Mouse (Mus musculus): Measurements from ENCODE around the gene Evi5.
A peak's percentile ranks its signal among the peaks of the same experiment; 100 is the strongest.

Gene Evi5

DNA sequence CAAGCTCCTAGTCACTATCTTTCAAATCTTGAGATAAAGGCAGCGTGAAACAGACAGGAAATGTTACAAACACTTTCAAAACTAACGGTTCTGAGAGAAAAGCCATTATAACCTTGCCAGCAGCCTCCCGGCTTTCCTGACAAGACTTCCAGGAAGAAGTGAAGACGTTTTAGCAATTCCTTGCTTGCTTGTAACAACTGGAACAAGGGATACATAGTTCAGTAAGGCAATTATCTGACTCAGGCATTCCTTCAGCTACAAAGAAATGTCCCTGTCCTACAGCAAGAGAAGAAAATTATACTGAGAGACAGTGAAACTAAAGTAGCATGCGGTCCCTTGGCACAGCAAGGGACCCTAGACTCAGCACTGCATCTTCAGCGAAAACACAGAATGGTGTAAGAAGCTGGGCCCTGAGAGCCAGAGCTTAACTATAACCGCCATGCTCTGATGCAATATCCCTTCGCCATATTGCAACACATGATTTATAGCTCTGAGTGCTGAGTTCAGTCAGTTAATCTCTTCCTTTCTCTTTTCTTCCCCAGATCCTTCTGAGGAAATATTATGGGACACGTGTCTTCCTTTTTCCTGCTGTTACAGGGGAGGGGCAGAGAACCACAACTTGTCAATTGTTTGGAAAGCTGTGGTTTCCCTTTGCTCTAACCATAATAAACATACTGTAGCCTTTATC lies 125.5 kb downstream of the Evi5 start:
- DNase-seq (ENCODE audit: low spot score): no peak

DNA sequence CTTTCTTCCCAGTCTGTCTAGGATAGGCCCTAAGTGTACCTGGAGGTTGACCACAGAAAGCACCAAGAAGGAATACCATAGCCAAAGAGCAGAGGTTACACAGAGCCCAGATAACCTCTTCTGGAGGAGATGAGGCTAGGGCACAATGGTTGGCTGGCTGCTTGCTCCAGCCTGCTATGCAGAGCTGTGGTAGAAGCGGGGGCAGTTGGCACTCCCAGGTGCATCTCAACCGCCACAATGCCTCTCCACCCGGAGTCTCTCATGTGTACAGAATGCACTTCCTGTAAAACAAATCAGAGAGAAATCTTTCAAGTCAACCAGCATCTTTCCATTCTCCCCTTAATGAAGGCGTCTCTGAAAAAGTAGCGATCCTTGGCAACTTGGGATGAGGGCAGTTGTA lies 135.9 kb downstream of the Evi5 start:
- no peak for DNase-seq (ENCODE audit: low spot score)

DNA sequence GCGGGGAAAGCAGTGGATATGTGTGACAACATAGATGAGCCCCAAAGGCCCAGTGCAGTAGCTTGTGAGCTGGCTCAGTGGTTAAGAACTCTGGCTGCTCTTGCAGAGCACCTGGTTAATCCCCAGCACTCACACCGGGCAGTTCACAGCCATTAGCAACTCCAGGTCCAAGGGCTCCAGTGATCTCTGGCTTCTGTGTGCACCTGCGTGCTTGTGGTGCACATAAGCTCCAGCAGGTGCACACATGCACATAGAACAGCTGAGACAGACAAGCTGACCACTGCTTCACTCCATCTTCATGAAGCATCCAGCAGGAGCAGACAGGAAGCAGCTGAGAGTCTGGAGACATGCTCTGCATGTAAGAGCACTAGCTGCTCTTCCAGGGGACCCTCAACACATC lies 136.6 kb downstream of the Evi5 start:
- no peak for DNase-seq (ENCODE audit: low spot score)

DNA sequence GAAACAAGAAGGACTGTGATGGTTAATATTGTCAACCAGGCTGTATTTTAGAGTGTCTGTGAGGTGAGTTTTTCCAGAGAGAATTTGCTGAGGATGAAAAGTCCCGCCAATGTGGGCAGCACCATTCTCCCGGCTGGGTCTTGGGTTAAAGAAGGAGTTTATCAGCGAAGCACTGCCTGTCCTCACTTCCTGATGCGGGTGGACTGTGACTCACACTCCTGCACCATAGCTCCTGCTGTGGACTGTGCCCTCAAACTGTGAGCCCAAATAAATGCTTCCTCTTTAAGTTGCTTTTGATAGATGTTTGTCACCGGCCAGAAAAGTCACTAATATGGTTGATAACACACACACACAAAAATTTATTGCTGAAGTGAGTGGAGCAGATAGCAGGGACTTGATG lies 138.7 kb downstream of the Evi5 start:
- no peak for DNase-seq (ENCODE audit: low spot score)

DNA sequence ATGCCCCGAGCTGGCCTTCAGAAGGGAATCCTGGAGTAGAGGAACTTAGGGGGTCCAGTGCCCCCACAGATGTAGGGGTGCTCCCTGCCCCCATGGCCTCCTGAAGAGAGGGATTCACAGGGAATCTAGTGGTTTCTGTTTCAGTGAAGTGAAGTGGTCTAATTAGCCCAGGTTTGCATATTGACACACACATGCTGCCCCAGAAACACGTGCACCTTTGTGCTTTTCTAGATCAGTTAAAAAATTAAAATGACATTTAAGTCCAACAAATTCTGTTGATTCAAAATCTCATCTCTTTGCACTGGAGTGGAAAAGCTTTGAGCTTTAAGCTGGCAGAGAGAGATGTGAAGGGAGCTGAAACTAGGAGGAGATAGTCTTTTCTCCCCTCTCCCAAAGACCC lies 143.1 kb downstream of the Evi5 start:
- no peak for DNase-seq (ENCODE audit: low spot score)

DNA sequence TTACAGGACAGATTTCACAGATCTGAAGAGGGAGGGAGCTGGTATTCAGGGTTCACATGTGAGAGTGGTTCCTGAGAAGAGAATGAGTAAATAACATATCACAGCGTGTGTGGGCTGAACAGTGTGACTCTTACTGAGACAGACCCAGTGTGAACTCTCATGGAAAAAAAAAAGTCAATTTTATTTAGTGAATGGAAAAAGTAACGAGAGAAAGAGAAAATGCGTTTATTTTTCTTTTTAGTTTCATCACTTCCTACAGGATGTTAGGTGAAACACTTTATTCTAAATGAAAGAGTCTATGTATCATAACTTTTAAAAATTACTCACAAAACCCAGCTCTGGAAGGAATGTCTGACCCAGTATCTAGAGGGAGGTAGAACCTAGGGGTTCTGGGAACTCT lies 143.5 kb downstream of the Evi5 start:
- DNase-seq (ENCODE audit: low spot score): no peak

DNA sequence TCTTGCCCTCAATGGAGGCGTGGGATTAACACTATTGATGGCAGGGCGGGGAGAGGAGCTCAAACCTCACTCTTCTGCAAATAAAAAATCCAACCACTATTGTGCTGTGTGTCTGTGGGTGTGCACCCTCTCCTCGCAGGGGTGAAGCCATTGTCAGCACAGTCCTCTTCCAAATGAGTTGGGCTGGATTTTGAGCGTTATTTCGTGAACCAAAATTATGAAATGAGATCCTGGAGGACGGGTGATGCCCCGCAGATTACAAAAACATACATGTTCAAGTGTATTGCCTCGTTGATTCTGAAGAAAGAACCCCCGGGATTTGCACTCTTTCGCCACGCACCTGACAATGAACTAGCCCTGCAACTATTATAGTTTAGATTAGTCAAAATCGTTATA lies 147.9 kb downstream of the Evi5 start:
- no peak for DNase-seq (ENCODE audit: low spot score)

DNA sequence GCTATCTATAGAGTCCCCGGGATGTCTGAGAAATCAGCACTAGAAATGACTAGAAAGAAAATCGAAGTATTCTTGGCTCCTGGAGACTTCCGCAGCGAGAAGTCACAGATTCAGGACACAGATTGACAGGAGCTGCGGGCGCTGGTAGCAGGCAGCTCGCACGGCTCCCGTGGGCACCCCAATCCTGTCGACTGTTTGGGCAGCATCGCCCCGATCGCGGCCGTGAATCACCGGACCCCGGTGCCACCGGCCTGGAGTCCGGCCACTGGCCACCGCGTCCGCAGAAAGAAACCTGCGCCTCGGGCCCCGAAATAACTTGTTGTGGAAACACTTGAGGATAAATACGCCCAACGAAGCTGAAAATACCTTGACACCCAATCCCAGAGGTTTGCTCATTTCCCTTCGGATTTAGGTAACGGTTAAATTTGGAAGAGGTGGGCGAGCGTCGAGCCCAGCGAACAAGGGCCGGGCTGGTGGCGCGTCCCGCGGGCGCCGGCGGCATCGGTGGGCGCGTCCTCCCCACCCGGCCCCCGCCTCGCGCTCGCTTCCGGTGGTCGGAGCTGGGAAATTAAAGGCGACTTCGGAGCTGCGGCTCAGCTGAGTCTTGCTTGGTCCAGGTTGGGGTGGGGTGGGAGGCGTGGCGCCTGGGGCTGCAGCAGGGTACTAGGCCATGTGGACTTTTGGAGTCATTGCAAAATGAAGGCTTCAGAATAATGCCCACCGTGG lies 148.5 kb downstream of the Evi5 start:
- DNase-seq (ENCODE audit: low spot score): no peak

DNA sequence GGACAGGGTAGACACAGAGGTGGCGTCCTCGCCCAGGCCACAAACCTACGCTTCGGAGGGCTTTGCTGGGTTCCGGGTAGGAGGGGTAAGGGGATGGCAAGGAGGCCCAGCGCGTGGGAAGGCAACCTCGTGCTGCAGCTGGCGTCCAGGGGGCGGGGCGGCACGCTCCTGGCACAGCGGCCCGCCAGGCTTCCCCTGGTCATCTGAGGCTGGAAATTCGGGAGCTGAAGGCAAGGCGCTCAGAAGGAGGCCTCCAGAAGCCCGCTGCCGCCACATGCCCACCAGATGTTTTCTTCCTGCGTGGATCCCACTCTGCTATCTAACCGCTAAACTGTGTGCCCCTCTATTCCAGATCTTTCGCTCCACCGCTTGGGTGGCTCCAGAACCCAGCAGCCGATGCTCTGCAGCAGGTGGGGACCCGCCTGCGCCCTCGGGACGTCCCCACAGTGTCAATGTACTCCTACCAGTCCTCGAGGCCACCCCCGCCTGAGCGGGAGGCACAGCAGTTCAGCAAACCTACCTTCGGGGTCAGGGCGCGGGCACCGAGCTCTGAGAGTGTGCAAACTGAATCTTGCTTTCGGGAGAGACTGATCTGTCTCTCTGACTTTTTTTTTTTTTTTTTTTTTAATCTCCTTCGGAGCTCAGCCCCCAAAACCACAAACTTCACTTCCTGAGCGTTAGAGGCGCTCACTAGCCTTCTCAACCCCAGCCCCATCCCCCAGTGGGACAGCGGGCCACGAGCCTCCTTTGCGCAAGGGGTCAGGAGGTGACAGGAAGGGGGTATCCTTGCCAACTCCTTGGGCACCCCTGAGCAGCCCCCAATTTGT lies 149.3 kb downstream of the Evi5 start, which contains the start of gene Gfi1:
Gene Gfi1 (minus strand): TSS at position 602 of the 827 bp plus-strand sequence.
- peak; percentile 56 for DNase-seq (ENCODE audit: low spot score)

DNA sequence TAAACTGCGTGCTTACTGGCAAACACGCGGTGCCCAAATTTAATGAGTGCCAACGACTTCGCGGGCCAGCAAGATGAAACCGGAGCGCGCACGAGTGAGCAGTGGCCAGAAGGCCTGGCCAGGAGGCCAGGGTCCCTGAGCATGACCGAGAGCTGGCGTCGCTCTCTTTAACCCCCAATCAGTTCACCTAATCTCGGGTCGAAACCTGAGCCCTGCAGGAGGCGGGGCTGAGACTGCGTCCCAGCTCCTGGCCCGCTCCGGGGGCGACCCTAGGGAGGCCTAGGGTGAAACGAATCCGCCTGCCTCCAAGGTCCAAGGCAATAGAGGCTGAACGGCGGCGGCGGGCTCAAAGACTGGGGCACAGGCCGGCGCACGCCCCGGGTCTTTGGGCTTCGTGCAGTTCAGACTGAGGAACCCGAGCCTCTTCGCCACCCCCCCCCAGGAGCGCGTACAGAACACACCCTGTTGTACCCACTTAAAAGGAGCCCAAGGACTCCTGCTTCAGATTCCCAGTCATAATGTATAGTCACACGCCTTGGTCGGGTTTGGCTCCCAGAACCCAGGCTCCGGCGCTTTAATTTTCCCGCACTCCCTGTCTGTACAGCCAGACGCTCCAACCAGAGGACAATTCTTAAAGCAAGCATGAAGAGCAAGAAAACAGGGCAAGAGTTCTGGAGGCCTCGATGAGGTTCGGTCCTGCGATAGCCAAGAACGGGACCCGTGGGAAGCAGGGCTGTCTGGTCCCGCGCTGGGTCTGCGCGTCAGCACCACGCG lies 150.1 kb downstream of the Evi5 start:
- DNase-seq (ENCODE audit: low spot score): peak; percentile 45

DNA sequence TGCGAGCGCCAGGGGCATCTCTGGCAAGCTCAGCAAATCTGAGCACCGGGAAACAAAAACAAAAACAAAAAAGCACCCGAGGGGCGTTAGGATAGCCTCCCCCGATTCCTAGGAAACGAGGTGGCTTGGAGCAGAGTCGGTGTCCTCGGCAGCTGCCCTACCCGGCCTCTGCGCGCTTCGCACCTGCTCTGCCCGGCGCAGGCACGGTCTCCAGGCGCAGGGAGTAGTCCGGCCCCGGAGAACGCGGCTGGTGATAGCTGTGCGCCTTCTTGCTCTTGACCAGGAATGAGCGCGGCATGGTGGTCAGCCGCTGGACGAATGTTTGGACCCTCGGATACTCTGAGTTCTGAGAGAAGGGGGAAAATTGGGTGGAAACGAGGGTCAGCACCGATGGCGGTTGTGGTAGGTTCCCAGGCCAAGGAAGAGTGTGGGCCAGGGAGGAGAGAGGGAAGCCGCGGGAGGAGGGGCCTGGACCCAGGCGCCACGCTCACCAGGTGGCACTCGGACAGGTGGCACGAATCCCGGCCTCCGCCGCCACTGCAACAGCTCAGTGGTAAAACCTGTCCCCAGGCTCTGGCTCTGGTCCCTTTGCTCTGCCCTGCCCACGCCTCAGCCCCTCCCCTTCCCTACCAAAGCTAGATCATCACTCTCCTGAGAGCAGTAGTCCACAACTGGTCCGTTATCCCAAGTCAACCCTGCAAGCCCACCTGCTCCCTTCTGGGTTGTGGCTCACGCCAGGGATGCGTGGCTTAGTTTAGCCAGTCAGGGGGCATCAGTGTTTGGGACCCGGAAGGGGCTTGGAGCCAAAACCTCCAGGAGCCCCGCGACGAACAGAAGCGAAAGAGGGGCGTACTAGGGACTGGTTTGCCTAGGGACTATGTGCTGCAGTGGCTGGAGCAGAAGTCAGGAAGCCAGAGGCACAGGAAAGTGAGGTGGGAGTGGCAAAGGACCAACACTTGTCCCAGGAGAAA lies 151.1 kb downstream of the Evi5 start:
- no peak for DNase-seq (ENCODE audit: low spot score)

DNA sequence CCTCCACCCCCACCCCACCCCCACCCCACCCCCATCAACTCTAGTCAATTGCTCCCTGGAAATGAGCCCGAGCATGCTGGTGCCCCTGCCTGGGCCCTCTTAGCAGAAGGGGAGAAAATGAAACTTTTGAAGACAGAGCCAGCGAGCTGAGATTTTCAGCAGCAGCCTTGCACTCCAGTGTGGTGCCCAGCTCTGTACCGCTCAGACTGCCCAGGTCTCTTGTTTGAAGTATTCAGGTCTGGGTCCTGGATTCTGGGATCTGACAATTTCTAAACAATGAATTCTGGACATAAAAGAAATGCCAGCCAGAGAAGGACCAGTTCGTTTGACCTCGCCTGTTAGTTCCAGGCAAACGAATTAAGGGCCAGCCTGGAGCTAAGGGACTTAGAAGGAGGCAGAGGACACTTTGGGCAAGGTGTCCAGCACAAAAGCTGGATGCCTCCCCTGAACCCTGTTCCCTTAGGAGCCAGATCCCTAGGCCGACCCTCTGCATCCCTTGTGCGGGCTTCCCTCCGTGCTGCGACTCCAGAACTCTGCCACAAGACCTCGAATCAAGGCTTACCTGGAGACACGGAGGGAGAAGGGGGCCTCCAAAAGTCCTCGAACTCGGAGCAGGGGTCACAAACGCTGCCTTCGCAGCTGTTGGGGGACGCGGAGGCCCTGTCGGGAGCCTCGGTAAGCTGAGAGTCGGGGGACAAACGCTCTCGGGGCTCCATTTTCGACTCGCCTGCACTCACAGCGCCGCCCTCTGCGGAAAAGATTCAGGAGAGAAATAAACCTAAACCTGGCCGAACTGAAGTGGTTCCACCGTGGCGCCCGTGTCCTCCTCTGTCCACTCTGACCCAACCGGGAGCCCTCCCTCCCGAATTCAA lies 152.0 kb downstream of the Evi5 start:
- DNase-seq (ENCODE audit: low spot score): peak; percentile 49

DNA sequence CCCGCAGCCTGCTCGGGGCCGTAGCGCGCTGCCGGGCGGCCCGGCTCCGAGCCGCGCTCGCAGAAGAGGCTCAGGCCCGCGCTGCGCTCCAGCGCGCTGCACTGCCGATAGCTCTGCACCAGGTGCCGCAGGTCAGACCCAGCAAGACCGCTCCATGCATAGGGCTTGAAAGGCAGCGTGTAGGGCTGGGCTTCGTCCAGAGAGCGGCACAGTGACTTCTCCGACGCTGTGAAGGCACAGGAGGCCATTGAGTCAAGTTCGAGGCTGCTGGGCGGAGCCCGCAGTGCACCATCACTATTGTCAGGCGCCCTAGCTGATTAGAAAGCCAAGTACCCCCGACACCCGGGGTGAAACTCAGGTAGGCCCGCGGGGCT lies 153.3 kb downstream of the Evi5 start:
- DNase-seq (ENCODE audit: low spot score): no peak

DNA sequence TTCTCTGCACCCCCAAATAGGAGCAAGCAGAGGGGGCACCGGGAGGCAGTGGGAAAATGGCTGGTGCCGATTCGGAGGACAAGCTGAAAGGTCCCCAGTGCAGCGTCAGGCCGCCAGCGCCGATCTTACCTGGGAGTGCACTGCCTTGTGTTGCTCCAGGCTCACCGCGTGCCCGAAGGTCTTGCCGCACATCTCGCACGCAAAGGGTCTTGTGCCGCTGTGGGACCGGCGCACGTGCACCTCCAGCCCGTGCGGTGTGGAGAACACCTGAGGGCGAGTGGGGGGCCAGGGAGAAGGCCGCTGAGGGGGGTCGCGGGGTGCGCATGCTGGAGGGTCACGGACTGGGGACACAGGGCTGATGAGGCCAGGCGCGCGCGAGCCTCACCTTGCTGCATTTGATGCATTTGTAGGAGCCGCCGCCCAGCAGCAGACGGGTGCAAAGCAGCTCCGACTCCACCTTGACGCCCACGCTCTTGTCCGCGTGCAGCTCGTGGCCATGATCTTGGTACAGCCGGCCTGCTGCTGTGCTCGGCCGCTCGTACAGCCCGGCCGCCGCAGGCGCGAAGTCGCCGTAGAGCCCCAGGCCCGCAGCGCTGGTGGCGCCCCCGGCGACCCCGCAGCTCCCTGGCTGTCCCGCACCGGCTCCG lies 153.8 kb downstream of the Evi5 start:
- peak; percentile 47 for DNase-seq (ENCODE audit: low spot score)

DNA sequence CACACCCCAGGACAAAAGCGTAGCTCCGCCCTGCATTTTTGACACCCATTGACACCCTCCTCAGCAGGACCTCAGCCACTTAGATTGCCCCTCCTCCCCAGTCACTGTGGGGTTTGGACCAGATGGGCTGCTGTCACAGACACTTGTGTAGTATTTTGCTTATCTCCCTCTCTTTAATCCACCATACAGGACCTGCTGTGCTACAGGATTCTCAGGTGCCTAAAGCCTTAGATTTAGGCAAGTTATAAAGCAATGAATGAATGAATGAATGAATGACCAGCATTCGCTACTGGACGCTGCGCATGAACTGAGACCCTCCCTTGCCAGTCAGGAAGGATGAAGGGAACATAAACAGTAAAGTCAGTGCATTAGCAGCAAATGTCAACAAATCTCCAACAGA lies 154.4 kb downstream of the Evi5 start:
- DNase-seq (ENCODE audit: low spot score): no peak

DNA sequence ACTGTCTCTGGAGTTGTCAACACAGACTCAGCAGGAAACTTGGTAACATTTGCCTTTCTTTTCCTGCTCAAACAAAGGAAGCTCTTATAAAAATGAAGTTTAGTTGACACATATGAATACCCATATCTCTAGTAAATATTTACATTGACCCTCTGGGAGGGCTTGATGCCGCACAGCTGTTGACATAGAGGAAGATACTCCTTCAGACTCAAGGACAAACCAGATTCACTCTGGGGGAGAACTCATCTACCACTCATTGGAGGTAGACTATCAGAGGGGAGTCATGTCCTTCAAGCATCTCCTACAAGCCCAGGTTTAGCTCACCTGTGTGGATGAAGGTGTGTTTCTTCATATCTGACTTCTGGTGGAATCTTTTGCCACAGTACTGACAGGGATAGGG lies 155.1 kb downstream of the Evi5 start:
- no peak for DNase-seq (ENCODE audit: low spot score)

DNA sequence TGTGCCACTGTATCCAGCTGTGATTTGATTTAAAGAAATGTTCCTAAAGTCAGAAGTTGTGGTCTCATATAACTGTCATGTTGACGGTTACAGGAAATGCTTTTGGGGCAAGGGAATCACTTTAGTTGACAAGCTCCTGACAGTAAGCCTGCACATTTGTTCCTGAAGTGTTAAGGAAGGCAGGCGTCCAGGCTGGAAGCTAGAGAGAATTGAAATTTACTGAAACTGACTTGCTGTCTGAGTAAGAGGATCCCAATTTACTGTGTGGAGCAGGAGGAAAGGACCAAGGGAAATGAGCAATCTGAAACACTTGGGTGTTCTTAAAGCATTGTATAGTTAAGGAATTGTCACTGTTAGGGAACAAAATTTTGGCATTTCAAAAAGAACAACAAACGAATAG lies 155.7 kb downstream of the Evi5 start:
- no peak for DNase-seq (ENCODE audit: low spot score)

DNA sequence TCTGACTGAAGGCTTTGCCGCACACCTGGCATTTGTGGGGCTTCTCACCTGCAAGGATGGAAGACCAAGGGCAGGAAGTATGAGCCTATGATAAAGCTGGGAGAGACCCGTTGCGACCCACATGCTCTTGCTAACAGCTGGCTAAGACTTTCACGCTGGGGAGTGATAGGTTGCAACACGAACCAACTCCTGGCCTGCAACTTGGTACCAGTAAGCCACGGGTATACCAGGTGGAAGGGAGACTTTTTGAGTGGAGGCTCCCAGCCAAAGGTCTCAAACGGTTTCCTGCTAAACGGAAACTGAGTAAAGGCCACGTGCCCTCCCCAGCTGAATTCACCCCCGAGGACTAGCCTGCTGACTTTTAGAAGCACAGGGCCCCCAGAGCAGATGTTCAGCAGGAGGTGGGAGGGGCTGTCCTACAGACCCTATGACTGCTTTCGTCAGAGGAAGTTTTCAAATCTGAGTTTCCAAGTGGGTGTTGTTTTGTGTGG lies 157.0 kb downstream of the Evi5 start:
- no peak for DNase-seq (ENCODE audit: low spot score)

DNA sequence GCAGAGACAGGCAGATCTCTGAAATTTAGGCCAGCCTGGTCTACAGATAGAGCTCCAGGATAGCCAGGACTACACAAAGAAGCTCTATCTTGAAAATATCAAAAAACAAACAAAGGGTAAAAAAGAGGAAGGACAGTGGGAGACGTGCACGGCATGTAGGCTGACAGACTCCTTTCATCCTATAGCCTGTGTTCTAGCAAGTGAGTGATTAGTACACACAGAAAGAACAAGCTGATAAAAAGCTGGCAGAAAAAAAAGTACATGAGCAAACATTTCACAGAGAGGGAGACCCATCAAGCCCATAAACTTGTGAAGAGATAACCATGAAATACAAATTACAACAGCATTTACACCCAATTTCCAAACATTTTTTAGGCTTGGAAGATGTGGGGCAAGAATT lies 163.2 kb downstream of the Evi5 start:
- no peak for DNase-seq (ENCODE audit: low spot score)
